Mouse (Mus musculus): Measurements from ENCODE around the gene C77080.

DNA sequence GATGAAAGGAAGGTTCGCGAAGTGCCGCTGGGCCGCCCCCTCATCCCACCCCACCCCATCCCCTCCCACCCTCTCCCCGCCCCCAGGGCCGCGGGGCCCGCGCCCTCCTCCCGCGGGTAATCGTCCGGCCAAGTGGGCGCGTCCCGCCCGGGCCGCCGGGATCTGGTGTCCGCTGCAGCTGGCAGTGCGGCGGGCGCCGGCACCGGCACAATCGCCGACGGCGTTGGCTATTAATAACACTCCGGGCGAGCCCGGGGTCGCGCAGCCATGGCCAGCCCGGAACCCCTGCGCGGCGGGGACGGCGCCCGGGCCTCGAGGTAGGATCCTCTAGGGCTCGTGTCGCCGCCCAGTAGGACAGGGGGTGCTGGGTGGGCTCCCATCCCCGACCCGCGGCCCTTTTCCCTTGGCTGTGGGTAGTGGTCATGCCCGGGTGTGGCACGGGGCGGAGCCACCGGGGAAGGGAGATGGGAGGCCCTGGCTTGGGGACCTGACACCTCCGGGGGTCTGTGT, 26.3 kb upstream of the C77080 start, which contains the start of gene Sync:
- no peak for TF ChIP-seq POLR2A (IDR thresholded peaks at IDR 0.05; ENCODE audit: low read depth, low read length)
- TF ChIP-seq CTCF (IDR thresholded peaks at IDR 0.05; ENCODE audit: extremely low read depth, insufficient read depth, insufficient read length, insufficient replicate concordance): no peak

Data from spleen, adult 2 months (tissue).